Comparison of ENCODE assay signal across 22 mouse cellular contexts in the genomic region with DNA sequence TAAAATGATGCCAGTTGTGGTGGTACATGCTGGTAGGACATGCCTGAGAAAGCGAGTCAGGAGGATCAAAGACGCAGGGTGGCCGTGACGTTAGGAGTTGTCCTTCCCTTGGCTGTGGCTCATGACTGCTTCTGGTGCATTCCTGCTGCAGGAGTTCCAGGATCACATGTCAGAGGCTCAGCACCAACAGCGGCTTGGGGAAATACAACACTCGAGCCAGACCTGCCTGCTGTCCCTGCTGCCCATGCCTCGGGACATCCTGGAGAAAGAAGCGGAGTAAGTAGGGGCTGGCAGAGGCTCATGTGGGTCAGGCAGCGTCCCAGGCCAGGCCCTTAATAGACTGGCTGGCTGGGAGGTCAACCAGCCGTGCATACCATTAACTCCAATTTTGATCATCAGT. TPM values are rescaled to one million over a fixed set of nuclear protein-coding genes. Genes with fewer than 3 reads are reported as not detected.
"Had no signal": no experiment of that assay in that cellular context is flagged by ENCODE, and none has a peak within 500 bp of the region (broad histone marks: within the 10 kb centered on the region; RNA-seq: fewer than 3 reads in every experiment).

No protein-coding gene starts in this region.

- H3K27me3 ChIP-seq: limb, embryonic 13.5 days; liver, embryonic 12.5 days; liver, embryonic 15.5 days; lung, embryonic 15.5 days; midbrain, embryonic 15.5 days; neural tube, embryonic 13.5 days had no signal

- H3K4me2 ChIP-seq: limb, embryonic 13.5 days; liver, embryonic 12.5 days; liver, embryonic 15.5 days; lung, embryonic 15.5 days; midbrain, embryonic 11.5 days; midbrain, embryonic 15.5 days; neural tube, embryonic 13.5 days had no signal

- H3K4me1 ChIP-seq: limb, embryonic 10.5 days; limb, embryonic 13.5 days; liver, embryonic 12.5 days; liver, embryonic 15.5 days; lung, embryonic 15.5 days; midbrain, embryonic 15.5 days; neural tube, embryonic 13.5 days had no signal

- H3K9me3 ChIP-seq: limb, embryonic 10.5 days; limb, embryonic 13.5 days; liver, embryonic 12.5 days; liver, embryonic 15.5 days; lung, embryonic 15.5 days; midbrain, embryonic 15.5 days; neural tube, embryonic 13.5 days had no signal

- DNase-seq: kidney, postnatal 36 days; layer of hippocampus, postnatal 36 days; liver; lung, adult 18-20 months; lung, postnatal 14 days; lung, postnatal 4 days; retina, postnatal 1 day; right cerebral cortex, postnatal 25 days; thymus, adult 18-20 months; thymus, postnatal 36 days had no signal

- H3K4me3 ChIP-seq: limb, embryonic 10.5 days; limb, embryonic 13.5 days; liver, embryonic 12.5 days; liver, embryonic 15.5 days; lung, embryonic 15.5 days; midbrain, embryonic 15.5 days; neural tube, embryonic 13.5 days had no signal

- H3K9ac ChIP-seq: limb, embryonic 13.5 days; liver, embryonic 12.5 days; liver, embryonic 15.5 days; lung, embryonic 15.5 days; midbrain, embryonic 15.5 days; neural tube, embryonic 13.5 days had no signal

- H3K27ac ChIP-seq: kidney, postnatal 0 days; limb, embryonic 10.5 days; limb, embryonic 13.5 days; liver, embryonic 12.5 days; liver, embryonic 15.5 days; lung, embryonic 15.5 days; midbrain, embryonic 15.5 days; neural tube, embryonic 13.5 days had no signal

- ATAC-seq: liver, embryonic 12.5 days; midbrain, embryonic 15.5 days had no signal

RNA-seq across cellular contexts. Expression of a gene that starts 13.9 kb away (rescaled TPM):
- polyA plus RNA-seq: limb, embryonic 10.5 days had no signal

RNA-seq across cellular contexts. Expression of a gene that starts 21.1 kb away (rescaled TPM):
- total RNA-seq: megakaryocyte progenitor cell, adult 5-6 weeks; megakaryocyte-erythroid progenitor cell, adult 5-6 weeks; neutrophil, adult 5-6 weeks had no signal
